Mouse (Mus musculus) left cerebral cortex, postnatal 10 days (tissue): Measurements from ENCODE around the gene Fem1b. TPM values are rescaled to one million over a fixed set of nuclear protein-coding genes. Genes with fewer than 3 reads are reported as not detected.
"Not testable (repeated sequence)": the region's sequence is repeated elsewhere in the genome, so short reads cannot be mapped to it uniquely, and the experiment has no call there.

Source experiments
- DNase-seq, 2 experiments: peaks; one replicate each; pipeline ENCODE4 v3.0.0; 2021 to 2022; ENCODE audit warnings: low spot score in 2 of 2, mixed read lengths in 1 of 2; ENCODE audit errors: extremely low spot score in 1 of 2
- intact Hi-C: fragments of 180-260 bp; cut with DNase I; formaldehyde crosslinking; loops from one replicate; pipeline ENCODE4 v1.15.1; 2025
- total RNA-seq, 2 experiments: library from RNA; stranded (reverse); gene quantifications; 2 replicates each; pipeline ENCODE4 v1.2.3; 2021

Fem1b gene
- total RNA-seq, 2 experiments from 2014 or later: 113 to 118 TPM

GRCm38 (mm10) chr9:62829877-62830276 is 18.1 kb upstream of the Fem1b start:
- DNase-seq: no peak
- intact Hi-C loops: no loop called here

GRCm38 (mm10) chr9:62828662-62829086 is 16.9 kb upstream of the Fem1b start:
- DNase-seq: peak; percentile 92 to 97
- intact Hi-C loops: no loop called here

- no peak for DNase-seq
- intact Hi-C loops: no loop called here
Measured at GRCm38 (mm10) chr9:62827939-62828652, 16.4 kb upstream of the Fem1b start.

- DNase-seq: no peak
- intact Hi-C loops: no loop called here
Measured at GRCm38 (mm10) chr9:62826456-62826855, 14.7 kb upstream of the Fem1b start.

GRCm38 (mm10) chr9:62825791-62826393 is 14.2 kb upstream of the Fem1b start:
- no peak for DNase-seq

GRCm38 (mm10) chr9:62821811-62822210 is 10.1 kb upstream of the Fem1b start:
- intact Hi-C loops: no loop called here
- no peak for DNase-seq

More at GRCm38 (mm10) chr9:62825791-62826393, 14.2 kb upstream of the Fem1b start:
- intact Hi-C loops: no loop called here

GRCm38 (mm10) chr9:62820829-62821228 is 9.1 kb upstream of the Fem1b start:
- intact Hi-C loops: no loop called here
- no peak for DNase-seq

GRCm38 (mm10) chr9:62819910-62820309 is 8.2 kb upstream of the Fem1b start:
- intact Hi-C loops, DNase-seq: not testable (repeated sequence)

- no peak for DNase-seq
- intact Hi-C loops: no loop called here
Measured at GRCm38 (mm10) chr9:62819494-62819893, 7.8 kb upstream of the Fem1b start.

GRCm38 (mm10) chr9:62817828-62818614 is 6.3 kb upstream of the Fem1b start:
- intact Hi-C loops: no loop called here

GRCm38 (mm10) chr9:62817099-62817571 is 5.4 kb upstream of the Fem1b start:
- intact Hi-C loops: no loop called here
- peak in 1 of 2 experiments; percentile 57 for DNase-seq

More at GRCm38 (mm10) chr9:62817828-62818614, 6.3 kb upstream of the Fem1b start:
- no peak for DNase-seq

GRCm38 (mm10) chr9:62816323-62817098 is 4.8 kb upstream of the Fem1b start:
- intact Hi-C loops: no loop called here
- DNase-seq: no peak

- no peak for DNase-seq
- intact Hi-C loops: no loop called here
Measured at GRCm38 (mm10) chr9:62814751-62815150, 3.0 kb upstream of the Fem1b start.

GRCm38 (mm10) chr9:62812216-62813049 is 699 bp upstream of the Fem1b start:
- intact Hi-C loops: no loop called here
- no peak for DNase-seq

- intact Hi-C loops: no loop called here
- no peak for DNase-seq
Measured at GRCm38 (mm10) chr9:62810543-62811515, 905 bp downstream of the Fem1b start.

GRCm38 (mm10) chr9:62810095-62810494 is 1.6 kb downstream of the Fem1b start:
- no peak for DNase-seq
- intact Hi-C loops: no loop called here

- DNase-seq, intact Hi-C loops: not testable (repeated sequence)
Measured at GRCm38 (mm10) chr9:62799218-62799617, 12.5 kb downstream of the Fem1b start.
